Mouse (Mus musculus) left cerebral cortex, postnatal 14 days (tissue): ENCODE measurements around the gene Qrich2. TPM values are rescaled to one million over a fixed set of nuclear protein-coding genes. Genes with fewer than 3 reads are reported as not detected.
"Not testable (repeated sequence)": the region's sequence is repeated elsewhere in the genome, so short reads cannot be mapped to it uniquely, and the experiment has no call there.

Experiments
- DNase-seq, 2 experiments: peaks; one replicate each; pipeline ENCODE4 v3.0.0; 2021 to 2022; ENCODE audit warnings: low spot score in 2 of 2, mixed read lengths in 1 of 2
- intact Hi-C: fragments of 180-260 bp; cut with DNase I; formaldehyde crosslinking; loops from one replicate; pipeline ENCODE4 v1.15.1; 2025
- long read RNA-seq, 2 experiments: library from polyadenylated mRNA; stranded (forward); transcript quantifications; one replicate each; pipeline ENCODE4 v2.0.0; 2021
- total RNA-seq, 2 experiments: library from RNA; stranded (reverse); gene quantifications; 2 replicates each; pipeline ENCODE4 v1.2.3; 2021

The Qrich2 gene
- not detected for total RNA-seq
- long read RNA-seq, experiment 1, result 0 reads
- long read RNA-seq, experiment 2, result 0 reads

DNA sequence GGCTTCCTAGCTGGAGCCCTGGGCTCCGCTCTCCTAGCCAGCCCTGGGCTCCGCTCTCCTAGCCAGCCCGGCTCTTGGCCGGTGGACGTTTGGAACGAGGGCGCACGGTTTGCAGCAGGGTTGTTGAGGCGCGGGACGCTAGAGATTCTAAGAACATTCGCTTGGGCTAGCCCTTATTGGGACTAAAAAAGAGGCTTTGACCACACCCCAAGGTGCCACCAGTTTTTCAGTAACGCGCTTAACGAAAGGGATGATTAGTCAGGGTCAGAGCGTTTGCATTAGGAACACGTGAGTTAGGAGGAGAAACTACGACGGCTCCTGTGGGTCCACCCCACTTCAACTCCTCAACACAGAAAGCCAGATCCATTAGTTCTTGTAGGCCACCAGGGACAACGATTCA, at the start of gene Qrich2:
Gene Qrich2 (minus strand): TSS at position 101 of the 400 bp plus-strand sequence.
- no peak for DNase-seq
- intact Hi-C loops, result loop anchor here (10.0 kb wide), 1 partner anchor 241 kb away; no protein-coding TSS in a partner anchor

GRCm38 (mm10) chr11:116515330-116516020, 49.4 kb upstream of the Qrich2 start:
- intact Hi-C loops, result no loop called here
- DNase-seq, result no peak

DNA sequence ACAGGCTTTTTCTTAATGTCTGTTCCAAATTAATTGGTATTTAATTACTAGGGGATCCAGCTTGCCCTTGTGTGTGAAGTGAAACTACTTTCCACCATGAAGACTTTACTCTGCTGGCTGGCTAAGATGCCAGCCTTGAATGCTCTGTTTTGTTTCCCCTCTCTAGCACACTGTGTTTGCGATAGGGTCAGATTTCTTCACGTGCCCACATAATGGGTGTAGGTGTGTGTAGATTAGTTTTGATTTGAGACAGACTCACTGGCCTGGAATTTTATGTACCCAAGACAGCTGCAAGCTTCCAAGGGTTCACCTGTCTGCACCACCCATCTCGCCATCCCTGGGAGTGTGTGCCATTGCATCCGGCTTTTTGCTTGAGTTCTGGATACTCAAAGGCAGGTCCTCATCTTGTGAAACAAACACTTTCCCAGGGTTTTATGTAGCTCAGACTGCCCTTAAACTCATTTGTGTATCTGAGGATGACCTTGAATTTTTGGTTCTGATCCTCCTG, 47.5 kb upstream of the Qrich2 start:
- intact Hi-C loops, result no loop called here

GRCm38 (mm10) chr11:116512987-116513386, 46.9 kb upstream of the Qrich2 start:
- DNase-seq, result no peak
- intact Hi-C loops, result no loop called here

More for the DNA sequence above, 47.5 kb upstream of the Qrich2 start:
- DNase-seq, result no peak

GRCm38 (mm10) chr11:116512154-116512553, 46.1 kb upstream of the Qrich2 start:
- no peak for DNase-seq
- intact Hi-C loops, result no loop called here

- intact Hi-C loops, result no loop called here
- no peak for DNase-seq
Observed at GRCm38 (mm10) chr11:116511301-116511868, 45.3 kb upstream of the Qrich2 start.

- intact Hi-C loops, result no loop called here
- no peak for DNase-seq
Observed at GRCm38 (mm10) chr11:116508689-116509088, 42.6 kb upstream of the Qrich2 start.

GRCm38 (mm10) chr11:116506151-116506875, 40.3 kb upstream of the Qrich2 start:
- intact Hi-C loops, result no loop called here
- DNase-seq, result no peak

DNA sequence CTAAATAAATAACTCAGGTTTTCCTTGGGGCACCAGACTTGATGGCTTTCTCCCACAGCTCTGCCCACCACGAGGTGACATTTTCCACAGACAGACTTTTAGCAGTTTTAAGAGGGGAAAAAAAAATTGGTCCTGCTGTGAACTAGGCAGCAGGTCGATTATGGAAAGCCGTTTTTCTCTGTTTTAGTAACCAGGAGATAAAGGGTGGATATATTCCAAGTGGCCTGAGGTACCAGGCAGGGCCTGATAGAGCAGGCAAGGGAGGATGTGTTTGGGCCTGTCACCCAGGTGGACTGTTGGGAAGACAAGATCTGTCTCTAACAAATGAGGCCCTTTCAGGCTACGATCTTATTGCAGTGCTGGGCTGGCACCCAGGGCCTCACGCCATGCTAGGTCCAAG, 39.5 kb upstream of the Qrich2 start:
- DNase-seq, result no peak
- intact Hi-C loops, result no loop called here

- DNase-seq, result no peak
- intact Hi-C loops, result no loop called here
Observed at GRCm38 (mm10) chr11:116504516-116504915, 38.5 kb upstream of the Qrich2 start.

DNA sequence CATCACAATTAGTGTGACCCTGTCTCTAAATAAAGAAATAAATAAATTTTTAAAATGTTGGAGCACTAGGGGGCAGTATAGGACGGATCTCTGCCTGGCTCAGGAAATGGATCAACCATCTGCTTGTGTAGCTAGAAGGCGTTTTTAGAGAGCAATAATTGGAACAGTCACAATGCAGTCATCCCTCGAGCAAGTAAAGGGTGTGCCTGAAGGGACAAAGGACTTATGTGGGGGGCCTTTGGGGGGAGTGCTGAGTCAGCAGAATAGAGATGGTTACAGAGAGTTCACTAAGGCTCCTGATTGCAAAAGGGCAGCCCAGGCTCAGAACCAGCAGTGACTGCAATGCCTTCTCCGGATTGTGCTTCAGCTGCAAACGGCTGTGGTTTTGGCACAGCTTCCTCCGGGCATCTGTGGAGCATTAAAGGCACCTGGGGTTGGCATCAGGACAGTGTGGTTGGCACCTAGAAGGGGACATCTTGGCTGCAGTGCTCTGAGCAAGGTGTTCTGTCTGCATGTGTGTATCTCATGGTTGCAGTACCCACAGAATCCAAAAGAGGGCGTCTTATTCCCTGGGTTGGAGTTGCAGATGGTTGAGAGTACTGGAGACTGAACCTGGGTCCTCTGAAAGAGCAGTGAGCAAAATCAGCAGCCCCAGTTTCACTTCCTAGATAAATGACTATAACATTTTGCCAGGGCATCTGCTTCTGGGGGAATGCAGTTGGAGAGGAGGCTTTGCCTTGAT, 35.1 kb upstream of the Qrich2 start:
- intact Hi-C loops, result no loop called here
- peak in 1 of 2 experiments; percentile 63 for DNase-seq

GRCm38 (mm10) chr11:116499018-116499417, 33.0 kb upstream of the Qrich2 start:
- intact Hi-C loops, result no loop called here
- no peak for DNase-seq

GRCm38 (mm10) chr11:116498596-116498995, 32.6 kb upstream of the Qrich2 start:
- no peak for DNase-seq
- intact Hi-C loops, result no loop called here

GRCm38 (mm10) chr11:116497313-116497712, 31.3 kb upstream of the Qrich2 start:
- intact Hi-C loops, result no loop called here
- no peak for DNase-seq

DNA sequence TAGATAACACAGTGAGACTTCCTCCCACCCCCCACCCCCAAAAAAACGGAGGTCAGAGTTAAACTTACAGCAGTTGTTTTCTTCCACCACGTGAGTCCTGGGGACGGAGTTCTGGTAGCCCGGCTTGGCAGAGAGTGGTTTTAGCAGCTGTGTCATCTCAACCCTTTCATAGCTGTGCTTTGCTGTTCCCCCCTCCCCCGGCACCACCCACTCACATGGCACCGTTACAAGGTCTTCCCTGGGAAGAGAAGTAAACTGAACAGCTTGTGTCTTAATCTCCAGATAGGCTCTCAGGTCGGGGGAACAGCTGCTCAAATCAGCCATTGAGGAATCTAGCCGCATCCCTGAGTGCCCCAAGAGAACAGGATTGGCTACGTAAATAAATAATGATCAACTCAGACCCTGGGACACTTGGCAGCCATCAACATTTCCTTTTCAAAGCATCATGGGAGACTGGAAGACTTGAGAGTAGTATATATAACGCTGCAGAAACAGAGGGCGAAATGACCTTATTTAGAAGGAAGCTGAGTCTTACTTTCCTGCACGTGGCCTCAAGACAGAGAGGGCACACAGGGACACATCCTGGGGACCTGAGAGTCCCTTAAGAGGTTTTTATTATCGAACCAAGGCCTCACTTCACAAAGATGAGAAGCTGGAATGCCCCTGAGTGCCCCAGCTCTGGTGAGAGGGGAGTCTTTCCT, 28.6 kb upstream of the Qrich2 start:
- intact Hi-C loops, result loop anchor here (5.0 kb wide), 1 partner anchor 38 kb away; the partner anchor contains the start of gene Sphk1
- peak; percentile 67 to 89 for DNase-seq

GRCm38 (mm10) chr11:116493795-116494252, 27.8 kb upstream of the Qrich2 start, which contains the start of gene Prpsap1:
Gene Prpsap1, minus strand, starts transcription at chr11:116494202.
- no peak for DNase-seq
- intact Hi-C loops, result loop anchor here (5.0 kb wide), 1 partner anchor 38 kb away; the partner anchor contains the start of gene Sphk1

GRCm38 (mm10) chr11:116493191-116493590, 27.1 kb upstream of the Qrich2 start:
- DNase-seq, result no peak
- intact Hi-C loops, result loop anchor here (5.0 kb wide), 1 partner anchor 39 kb away; the partner anchor contains the start of gene Sphk1

DNA sequence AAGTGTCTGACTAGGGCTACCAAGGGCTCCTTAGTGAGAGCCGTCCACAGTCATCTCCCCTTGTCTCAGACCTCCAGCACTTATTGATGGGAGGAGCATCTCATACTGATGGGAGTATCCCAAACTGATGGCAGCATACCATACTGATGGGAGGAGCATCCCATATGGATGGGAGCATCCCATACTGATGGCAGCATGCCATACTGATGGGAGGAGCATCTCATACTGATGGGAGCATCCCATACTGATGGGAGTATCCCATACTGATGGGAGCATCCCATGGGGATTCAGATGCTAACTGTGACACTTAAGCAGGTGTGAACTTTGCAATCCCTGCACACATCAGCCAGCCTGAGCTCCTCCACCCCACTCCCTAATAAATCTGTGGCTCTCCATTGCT, 26.5 kb upstream of the Qrich2 start:
- intact Hi-C loops, result loop anchor here (5.0 kb wide), 1 partner anchor 40 kb away; the partner anchor contains the start of gene Sphk1
- DNase-seq, result not testable (repeated sequence)
